Mouse (Mus musculus) liver, embryonic 12.5 days (tissue): ENCODE results near the gene G6pc3. TPM values are rescaled to one million over a fixed set of nuclear protein-coding genes. Genes with fewer than 3 reads are reported as not detected.
A peak's percentile ranks its signal among the peaks of the same experiment; 100 is the strongest.

Source experiments
- ATAC-seq: fragments of 200-750 bp; cut with Nextera tagmentation; 2 replicates; pipeline ENCODE4 v1.8.0; 2017; ENCODE audit warnings: moderate number of reproducible peaks, mild to moderate bottlenecking, moderate library complexity
- H3K27ac ChIP-seq: fragments of 300-500 bp; sonication (generic); 2 replicates; pipeline ENCODE4 v1.5.1; 2016; ENCODE audit warnings: mild to moderate bottlenecking
- H3K27me3 ChIP-seq: fragments of 300-500 bp; sonication (generic); replicated peaks from 2 replicates; pipeline ENCODE4 v1.6.1; 2016; ENCODE audit warnings: mild to moderate bottlenecking, moderate library complexity
- H3K36me3 ChIP-seq: fragments of 300-500 bp; sonication (generic); 2 replicates; pipeline ENCODE4 v1.6.1; 2016; ENCODE audit warnings: mild to moderate bottlenecking, moderate library complexity
- H3K4me1 ChIP-seq: fragments of 300-500 bp; sonication (generic); 2 replicates; pipeline ENCODE4 v1.6.1; 2016
- H3K4me2 ChIP-seq: fragments of 300-500 bp; sonication (generic); 2 replicates; pipeline ENCODE4 v1.6.1; 2016; ENCODE audit warnings: mild to moderate bottlenecking, moderate library complexity
- H3K4me3 ChIP-seq: fragments of 300-500 bp; sonication (generic); 2 replicates; pipeline ENCODE4 v1.5.1; 2016; ENCODE audit warnings: mild to moderate bottlenecking, moderate library complexity
- H3K9ac ChIP-seq: fragments of 300-500 bp; sonication (generic); 2 replicates; pipeline ENCODE4 v1.6.1; 2016; ENCODE audit warnings: mild to moderate bottlenecking, moderate library complexity
- H3K9me3 ChIP-seq: fragments of 300-500 bp; sonication (generic); replicated peaks from 2 replicates; pipeline ENCODE4 v1.6.1; 2016; ENCODE audit warnings: mild to moderate bottlenecking, moderate library complexity
- WGBS: fragments of 180-500 bp; shearing (Covaris S2); methylation state at CpG from one replicate; pipeline ENCODE4 v1.1.7; 2016; ENCODE audit not compliant: insufficient replicate concordance; 5-methylcytosine and 5-hydroxymethylcytosine counted together
- polyA plus RNA-seq: library from polyadenylated mRNA; unstranded; fragments of >200 nt; fragmentation: Nextera tagmentation; extraction: Ambion mirVana; gene quantifications from 2 replicates; pipeline ENCODE4 v1.2.1, GENCODE M21; 2016

Gene G6pc3
- polyA plus RNA-seq, 1 experiment from 2014 or later = 19.7 TPM

DNA sequence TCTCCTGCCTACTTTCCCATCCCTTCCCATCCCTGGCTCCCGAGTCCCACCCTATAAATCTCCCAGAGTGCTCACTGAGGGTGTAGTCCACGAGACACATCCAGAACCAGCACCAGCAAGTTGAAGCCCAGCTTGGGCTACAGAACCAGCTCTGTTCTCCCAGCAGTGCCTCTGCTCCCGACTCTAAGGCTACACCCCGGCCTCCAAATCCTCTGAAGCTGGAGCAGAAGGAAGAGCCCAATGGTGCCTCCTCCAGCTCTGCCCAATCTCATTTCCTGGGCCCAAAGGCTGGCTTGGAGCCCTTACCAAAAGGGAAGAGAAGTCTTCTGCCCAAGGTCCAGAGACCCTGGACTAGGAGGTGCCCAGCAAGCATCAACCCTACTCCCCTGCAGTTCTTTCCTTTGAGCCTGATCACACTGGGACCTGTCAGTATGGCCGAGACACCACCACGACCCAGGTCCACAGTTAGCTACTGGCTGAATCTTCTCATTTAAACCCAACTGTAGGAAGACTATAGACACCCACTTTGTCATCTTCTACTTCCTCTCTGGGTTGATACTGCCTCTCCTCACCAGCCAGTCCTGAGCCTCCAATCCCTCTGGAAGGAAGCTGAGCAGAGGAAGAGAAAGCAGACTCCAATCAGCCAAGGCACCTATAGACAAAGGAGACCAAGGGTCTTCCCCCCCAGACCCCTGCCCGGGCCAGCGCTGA, 32.0 kb downstream of the G6pc3 start:
- H3K27me3 ChIP-seq = peaks cover 31% of the 10 kb centered on the region
- no peak overlapping the region for H3K4me2 ChIP-seq
- WGBS = 62% methylated on average over 8 of the region's 8 CpGs
- peaks cover 86% of the 10 kb centered on the region for H3K4me1 ChIP-seq
- H3K4me3 ChIP-seq = no peak overlapping the region
- H3K36me3 ChIP-seq = no peaks in the 10 kb centered on the region
- no peak overlapping the region for H3K9ac ChIP-seq
- no peaks in the 10 kb centered on the region for H3K9me3 ChIP-seq
- peak overlapping the region; percentile 33 for H3K27ac ChIP-seq
- ATAC-seq = no peak

DNA sequence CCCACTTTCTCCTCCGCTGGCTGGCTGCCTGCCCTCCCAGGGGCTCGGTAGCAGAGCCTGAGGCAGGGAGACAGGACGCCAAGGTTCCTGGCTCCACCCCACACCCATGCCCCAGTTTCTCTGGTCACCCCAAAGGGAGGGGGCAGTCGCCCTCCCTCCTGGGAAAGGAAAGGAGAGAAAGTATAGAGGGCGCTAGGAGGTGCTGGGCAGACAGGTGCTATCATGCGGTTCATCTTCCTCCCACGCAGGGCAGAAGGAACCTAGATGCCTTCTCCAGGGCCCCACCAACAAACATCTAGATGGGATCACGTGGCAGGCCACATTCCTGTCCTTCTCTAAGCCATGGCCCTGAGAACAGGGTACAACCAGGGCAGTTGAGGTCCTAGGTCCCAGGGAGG, 32.5 kb downstream of the G6pc3 start:
- Histone ChIP-seq H3K27me3 (peaks cover 37% of the 10 kb centered on the region), H3K9ac (no peak overlapping the region), H3K4me1 (peaks cover 85% of the 10 kb centered on the region), H3K9me3 (no peaks in the 10 kb centered on the region), H3K27ac (no peak overlapping the region; the same call in 1 of the 2 replicates), H3K4me3 (no peak overlapping the region), H3K4me2 (no peak overlapping the region), H3K36me3 (no peaks in the 10 kb centered on the region)
- 42% methylated on average over 8 of the region's 8 CpGs for WGBS
- ATAC-seq = no peak

- Histone ChIP-seq H3K27me3 (peaks cover 49% of the 10 kb centered on the region), H3K27ac (no peak overlapping the region), H3K4me2 (no peak overlapping the region), H3K4me1 (peaks cover 84% of the 10 kb centered on the region), H3K4me3 (no peak overlapping the region), H3K36me3 (no peaks in the 10 kb centered on the region), H3K9me3 (no peaks in the 10 kb centered on the region), H3K9ac (no peak overlapping the region)
- no peak for ATAC-seq
- 17% methylated on average over 6 of the region's 6 CpGs for WGBS
These were observed 33.7 kb downstream of the G6pc3 start for GRCm38 (mm10) chr11:102223166-102223565.

- Histone ChIP-seq H3K9me3 (no peaks in the 10 kb centered on the region), H3K4me3 (peak overlapping the region; percentile 13; the same call in 1 of the 2 replicates), H3K36me3 (no peaks in the 10 kb centered on the region), H3K4me1 (peaks cover 83% of the 10 kb centered on the region), H3K27ac (no peak overlapping the region), H3K4me2 (peak overlapping the region; percentile 60), H3K27me3 (peaks cover 64% of the 10 kb centered on the region), H3K9ac (peak overlapping the region; percentile 20; the same call in 1 of the 2 replicates)
- no peak for ATAC-seq
- 9% methylated on average over 22 of the region's 22 CpGs for WGBS
These were observed 35.3 kb downstream of the G6pc3 start for GRCm38 (mm10) chr11:102224686-102225085.

- Histone ChIP-seq H3K9me3 (no peaks in the 10 kb centered on the region), H3K9ac (no peak overlapping the region), H3K4me1 (peaks cover 78% of the 10 kb centered on the region), H3K4me3 (no peak overlapping the region; the same call in 1 of the 2 replicates), H3K36me3 (no peaks in the 10 kb centered on the region), H3K27ac (no peak overlapping the region), H3K27me3 (peaks cover 64% of the 10 kb centered on the region), H3K4me2 (peak overlapping the region; percentile 60)
- 63% methylated on average over 5 of the region's 5 CpGs for WGBS
- no peak for ATAC-seq
These were observed 35.8 kb downstream of the G6pc3 start for GRCm38 (mm10) chr11:102225221-102225620.

GRCm38 (mm10) chr11:102226067-102226978, 36.9 kb downstream of the G6pc3 start:
- no peak overlapping the region for H3K27ac ChIP-seq
- no peak overlapping the region for H3K4me2 ChIP-seq
- ATAC-seq = no peak
- no peak overlapping the region for H3K9ac ChIP-seq
- H3K4me1 ChIP-seq = peaks cover 72% of the 10 kb centered on the region
- H3K9me3 ChIP-seq = no peaks in the 10 kb centered on the region
- no peak overlapping the region for H3K4me3 ChIP-seq
- H3K27me3 ChIP-seq = peaks cover 64% of the 10 kb centered on the region
- H3K36me3 ChIP-seq = no peaks in the 10 kb centered on the region
- 71% methylated on average over 12 of the region's 12 CpGs for WGBS

- 49% methylated on average over 12 of the region's 12 CpGs for WGBS
- H3K9me3 ChIP-seq = no peaks in the 10 kb centered on the region
- H3K27me3 ChIP-seq = peaks cover 61% of the 10 kb centered on the region
- peak overlapping the region; percentile 98 for H3K4me2 ChIP-seq
- peaks cover 62% of the 10 kb centered on the region for H3K4me1 ChIP-seq
- H3K27ac ChIP-seq = no peak overlapping the region
- H3K9ac ChIP-seq = 0 out of 2 replicates have a peak overlapping the region, but pooled peaks have one; percentile 12
- peak overlapping the region; percentile 89 for H3K4me3 ChIP-seq
- no peak for ATAC-seq
- H3K36me3 ChIP-seq = no peaks in the 10 kb centered on the region
These were observed 38.1 kb downstream of the G6pc3 start for GRCm38 (mm10) chr11:102227270-102228190.

DNA sequence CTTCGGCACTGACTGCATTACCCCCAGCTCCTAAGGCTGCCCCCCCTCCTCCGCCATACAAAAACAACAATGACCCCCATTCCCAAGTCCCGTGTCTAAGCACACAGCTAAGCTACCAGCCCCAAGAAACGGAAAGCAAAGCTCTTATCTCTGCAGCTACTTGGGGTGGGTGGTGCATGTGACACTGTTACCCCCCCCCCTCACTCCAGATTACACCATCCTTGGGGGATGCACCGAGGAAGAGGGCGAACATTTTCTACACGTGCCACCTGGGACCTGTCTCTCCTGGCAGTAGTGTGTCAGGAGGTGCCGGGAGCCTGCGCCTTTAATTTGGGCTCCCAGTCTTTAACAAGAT, 38.7 kb downstream of the G6pc3 start:
- peaks cover 61% of the 10 kb centered on the region for H3K27me3 ChIP-seq
- H3K36me3 ChIP-seq = no peaks in the 10 kb centered on the region
- peak overlapping the region; percentile 89 for H3K4me3 ChIP-seq
- no peak for ATAC-seq
- H3K9me3 ChIP-seq = no peaks in the 10 kb centered on the region
- H3K9ac ChIP-seq = peak overlapping the region; percentile 19; the same call in 1 of the 2 replicates
- H3K4me2 ChIP-seq = peak overlapping the region; percentile 98
- H3K4me1 ChIP-seq = peaks cover 56% of the 10 kb centered on the region
- 26% methylated on average over 9 of the region's 9 CpGs for WGBS
- H3K27ac ChIP-seq = 0 out of 2 replicates have a peak overlapping the region, but pooled peaks have one; percentile 20

- 19% methylated on average over 7 of the region's 7 CpGs for WGBS
- no peaks in the 10 kb centered on the region for H3K36me3 ChIP-seq
- H3K9ac ChIP-seq = peak overlapping the region; percentile 93
- peak overlapping the region; percentile 89 for H3K4me3 ChIP-seq
- no peaks in the 10 kb centered on the region for H3K9me3 ChIP-seq
- ATAC-seq = no peak
- 0 out of 2 replicates have a peak overlapping the region, but pooled peaks have one; percentile 89 for H3K27ac ChIP-seq
- H3K4me2 ChIP-seq = peak overlapping the region; percentile 98
- H3K4me1 ChIP-seq = peaks cover 50% of the 10 kb centered on the region
- peaks cover 56% of the 10 kb centered on the region for H3K27me3 ChIP-seq
These were observed 39.3 kb downstream of the G6pc3 start for GRCm38 (mm10) chr11:102228646-102229268.

DNA sequence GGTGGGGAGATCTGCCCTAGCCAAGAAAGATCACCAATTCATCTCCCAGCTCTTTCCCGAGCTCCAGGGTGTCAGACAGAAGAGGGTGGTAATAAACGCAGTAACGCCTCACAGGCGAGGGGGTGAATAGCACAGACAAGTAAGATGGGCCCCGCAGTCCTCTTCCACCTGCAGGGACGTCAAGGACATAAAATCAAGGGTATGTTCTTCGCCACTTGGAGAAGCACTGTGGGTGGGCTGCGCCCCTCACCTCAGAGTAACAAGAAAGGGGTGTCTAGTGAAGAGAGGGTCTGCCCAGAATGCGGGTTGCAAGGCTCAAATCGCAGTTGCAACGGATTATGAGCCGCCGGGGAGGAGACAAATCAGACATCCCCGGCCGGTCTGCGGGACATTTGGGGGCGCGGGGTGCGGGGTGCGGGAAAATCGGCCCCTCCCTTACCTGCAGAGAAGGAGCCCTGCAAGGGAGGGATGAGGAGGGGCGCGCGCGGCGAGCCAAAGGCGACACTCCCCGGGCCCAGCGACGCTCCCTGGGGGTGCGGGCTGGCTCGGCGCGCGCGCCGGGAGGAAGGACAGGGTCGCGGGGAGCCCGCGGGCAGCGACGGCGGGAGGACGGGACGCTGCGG, 40.0 kb downstream of the G6pc3 start:
- ATAC-seq = peak; percentile 47
- Histone ChIP-seq H3K9me3 (no peaks in the 10 kb centered on the region), H3K27me3 (peaks cover 51% of the 10 kb centered on the region), H3K4me3 (peak overlapping the region; percentile 89), H3K4me1 (peaks cover 43% of the 10 kb centered on the region), H3K4me2 (peak overlapping the region; percentile 98), H3K9ac (peak overlapping the region; percentile 93), H3K36me3 (no peaks in the 10 kb centered on the region), H3K27ac (peak overlapping the region; percentile 89)
- 5% methylated on average over 41 of the region's 47 CpGs for WGBS
